Mouse (Mus musculus) ES-E14 (cell line): ENCODE measurements around the gene Cln5.

Experiments
- CHD2 ChIP-seq: IDR thresholded peaks from 2 replicates; pipeline ENCODE4 v1.6.1; 2014; ENCODE audit warnings: mild to moderate bottlenecking, low read depth, low read length, inconsistent platforms
- HCFC1 ChIP-seq: IDR thresholded peaks from 2 replicates; pipeline ENCODE4 v1.6.1; 2012; ENCODE audit warnings: low read length, inconsistent platforms, borderline replicate concordance; ENCODE audit not compliant: insufficient read depth
- MAFK ChIP-seq: IDR thresholded peaks from 2 replicates; pipeline ENCODE4 v1.6.1; 2014; ENCODE audit warnings: mild to moderate bottlenecking, low read depth, low read length, inconsistent platforms; ENCODE audit not compliant: insufficient read depth
- ZC3H11A ChIP-seq: IDR thresholded peaks from 2 replicates; pipeline ENCODE4 v1.6.1; 2012; ENCODE audit warnings: low read depth, mild to moderate bottlenecking, inconsistent platforms, low read length, borderline replicate concordance
- ZNF384 ChIP-seq: IDR thresholded peaks from 2 replicates; pipeline ENCODE4 v1.6.1; 2012; ENCODE audit warnings: low read depth, low read length, inconsistent platforms

DNA sequence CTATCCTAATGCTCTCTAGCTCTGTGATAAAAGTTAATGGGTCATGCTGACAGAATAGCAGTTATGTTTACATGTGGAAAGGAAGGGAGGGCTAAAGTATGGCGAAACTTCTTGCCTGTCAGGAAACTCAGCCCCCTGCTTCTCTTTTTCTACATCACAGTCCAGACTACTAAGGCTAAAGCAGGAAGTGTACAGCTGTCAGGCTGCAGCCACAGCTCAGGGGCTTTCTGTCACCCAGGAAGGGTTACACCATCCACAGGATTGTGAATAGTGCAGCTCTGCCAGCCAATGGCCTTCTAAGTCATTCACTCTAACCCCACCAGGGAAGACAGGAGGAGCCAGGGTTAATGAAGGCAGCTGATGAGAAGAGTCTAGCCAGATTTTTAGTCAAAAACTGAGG lies 11.0 kb upstream of the Cln5 start:
- TF ChIP-seq ZC3H11A (no peak), MAFK (no peak), CHD2 (no peak), HCFC1 (no peak), ZNF384 (no peak)
